Mouse (Mus musculus): ENCODE measurements around the gene Thsd4. TPM values are rescaled to one million over a fixed set of nuclear protein-coding genes. Genes with fewer than 3 reads are reported as not detected.

The Thsd4 gene
- polyA plus RNA-seq, 1 experiment from 2014 or later = 3.4 TPM

DNA sequence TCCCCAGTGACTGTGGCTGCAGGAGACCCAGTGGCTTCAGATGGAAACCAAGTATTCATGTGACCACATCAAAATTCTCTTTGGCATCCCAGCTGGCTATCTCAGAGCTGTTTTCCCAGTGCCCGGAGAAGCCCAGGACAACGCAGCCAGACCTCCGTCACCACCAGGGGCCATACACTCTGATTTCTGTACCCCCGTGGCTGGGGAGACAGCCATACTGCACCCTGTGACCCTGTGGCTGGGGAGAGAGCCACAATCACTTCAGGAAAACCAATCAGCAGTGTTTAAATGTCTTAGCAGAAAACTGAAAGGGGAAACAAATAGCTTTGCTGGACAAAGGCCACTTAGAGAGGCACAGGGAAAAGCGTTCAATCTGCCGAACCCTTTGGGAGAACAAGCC, 208.2 kb downstream of the Thsd4 start:
- no peak overlapping the region for H3K4me3 ChIP-seq (ENCODE audit: low read depth, low read length)
- TF ChIP-seq CTCF (IDR thresholded peaks at IDR 0.05) (no peak), EP300 (IDR thresholded peaks at IDR 0.05) (no peak)
- 54% methylated on average over 6 of the region's 6 CpGs for WGBS
- DNase-seq (ENCODE audit: low spot score) (no peak), ATAC-seq (no peak)
- no peak overlapping the region for H3K4me2 ChIP-seq (replicated peaks; ENCODE audit: low read depth, low read length)
- no peaks in the 10 kb centered on the region for H3K36me3 ChIP-seq (ENCODE audit: insufficient read depth, low read length)
- no peaks in the 10 kb centered on the region for H3K9me3 ChIP-seq (ENCODE audit: low read length)
- H3K27ac ChIP-seq (ENCODE audit: low read length) = no peak overlapping the region
- H3K27me3 ChIP-seq (replicated peaks; ENCODE audit: insufficient read depth, low read length) = no peaks in the 10 kb centered on the region
- H3K4me1 ChIP-seq (ENCODE audit: insufficient read depth, low read depth, low read length) = no peaks in the 10 kb centered on the region
- H3K9ac ChIP-seq (replicated peaks; ENCODE audit: low read depth) = no peak overlapping the region

DNA sequence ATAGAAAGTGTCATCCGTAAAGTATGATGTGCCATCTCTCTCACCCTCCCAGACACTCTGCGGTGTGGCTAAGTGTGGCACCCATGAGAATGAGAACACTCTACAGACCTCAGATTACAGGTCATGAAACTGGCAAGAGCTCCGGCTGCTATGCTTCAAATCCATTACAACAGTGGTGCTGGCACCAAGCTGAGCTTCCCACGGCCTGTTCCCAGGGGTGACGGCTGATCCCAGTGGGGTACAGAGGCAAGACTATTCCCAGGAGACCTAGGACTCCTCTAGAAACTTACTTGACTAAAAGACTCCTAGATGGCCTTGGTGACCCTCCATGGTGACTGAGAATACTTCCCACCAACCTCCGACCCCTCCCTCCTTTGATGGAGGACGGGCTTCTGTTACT, 209.2 kb downstream of the Thsd4 start:
- WGBS = 79% methylated on average over 7 of the region's 7 CpGs
- Histone ChIP-seq H3K36me3 (ENCODE audit: insufficient read depth, low read length) (no peaks in the 10 kb centered on the region), H3K9ac (replicated peaks; ENCODE audit: low read depth) (no peak overlapping the region), H3K27ac (ENCODE audit: low read length) (no peak overlapping the region), H3K4me2 (replicated peaks; ENCODE audit: low read depth, low read length) (no peak overlapping the region), H3K27me3 (replicated peaks; ENCODE audit: insufficient read depth, low read length) (no peaks in the 10 kb centered on the region), H3K9me3 (ENCODE audit: low read length) (no peaks in the 10 kb centered on the region), H3K4me1 (ENCODE audit: insufficient read depth, low read depth, low read length) (no peaks in the 10 kb centered on the region), H3K4me3 (ENCODE audit: low read depth, low read length) (no peak overlapping the region)
- ATAC-seq (no peak; the same call in 1 of the 2 replicates), DNase-seq (ENCODE audit: low spot score) (no peak)
- TF ChIP-seq CTCF (IDR thresholded peaks at IDR 0.05) = no peak
- no peak for TF ChIP-seq EP300 (IDR thresholded peaks at IDR 0.05)

DNA sequence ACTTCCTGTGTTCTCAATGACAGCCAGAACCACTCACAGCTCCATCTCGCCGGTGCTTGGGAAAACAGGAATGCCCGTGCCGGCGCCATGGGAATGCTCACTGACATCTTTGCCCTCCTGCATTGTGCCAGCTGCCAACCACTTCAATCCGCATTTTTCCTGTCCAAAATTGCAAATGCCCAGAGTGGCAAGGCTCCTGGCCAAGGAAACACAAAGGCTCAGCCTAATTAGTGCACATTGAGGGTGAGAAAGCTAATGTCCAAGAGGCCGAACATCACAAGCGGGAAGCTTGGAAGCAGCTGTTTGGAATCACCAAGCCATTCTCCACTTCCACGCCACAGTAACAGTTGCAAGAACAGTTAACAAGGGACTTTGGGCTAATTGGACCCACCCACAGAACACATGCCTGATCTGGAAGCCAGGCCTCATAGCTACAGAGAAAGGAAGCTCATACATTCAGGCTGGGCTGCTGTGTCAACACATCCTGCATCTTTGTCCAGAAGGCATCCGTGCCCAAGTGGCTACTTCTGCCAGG, 210.2 kb downstream of the Thsd4 start:
- 61% methylated on average over 10 of the region's 10 CpGs for WGBS
- Histone ChIP-seq H3K36me3 (ENCODE audit: insufficient read depth, low read length) (no peaks in the 10 kb centered on the region), H3K4me1 (ENCODE audit: insufficient read depth, low read depth, low read length) (no peaks in the 10 kb centered on the region), H3K9ac (replicated peaks; ENCODE audit: low read depth) (no peak overlapping the region), H3K9me3 (ENCODE audit: low read length) (no peaks in the 10 kb centered on the region), H3K27ac (ENCODE audit: low read length) (no peak overlapping the region), H3K4me3 (ENCODE audit: low read depth, low read length) (no peak overlapping the region), H3K27me3 (replicated peaks; ENCODE audit: insufficient read depth, low read length) (no peaks in the 10 kb centered on the region), H3K4me2 (replicated peaks; ENCODE audit: low read depth, low read length) (no peak overlapping the region)
- TF ChIP-seq CTCF (IDR thresholded peaks at IDR 0.05) (no peak), EP300 (IDR thresholded peaks at IDR 0.05) (no peak)
- DNase-seq (ENCODE audit: low spot score) (no peak), ATAC-seq (no peak)

DNA sequence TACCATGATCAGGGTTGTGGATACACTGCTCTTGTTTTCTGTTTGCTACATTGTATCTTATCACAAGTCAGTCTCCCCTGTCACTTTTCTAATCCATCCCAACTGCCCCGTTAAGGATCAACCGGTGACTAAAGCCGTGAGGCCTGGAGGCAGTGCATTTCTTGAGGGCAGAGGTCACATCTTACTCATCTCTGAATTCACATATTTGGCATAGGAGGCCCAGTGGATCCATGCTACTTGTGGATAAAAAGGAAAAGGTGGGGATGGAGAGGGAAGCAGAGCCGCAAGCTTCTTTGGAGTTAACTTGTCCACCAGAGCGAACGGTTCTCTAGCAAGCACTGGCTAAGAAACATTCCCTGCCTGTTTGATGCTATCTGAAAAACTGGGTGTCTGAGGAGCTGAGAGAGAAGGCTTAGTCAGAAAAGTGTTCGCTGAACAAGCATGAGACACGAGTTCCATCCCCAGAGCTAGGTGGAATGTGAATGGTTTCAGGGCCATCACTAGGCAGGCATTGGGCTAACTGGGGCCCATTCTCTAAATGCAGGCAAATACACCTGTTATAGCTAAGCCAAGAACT, 211.0 kb downstream of the Thsd4 start:
- Histone ChIP-seq H3K36me3 (ENCODE audit: insufficient read depth, low read length) (no peaks in the 10 kb centered on the region), H3K4me2 (replicated peaks; ENCODE audit: low read depth, low read length) (no peak overlapping the region), H3K9me3 (ENCODE audit: low read length) (no peaks in the 10 kb centered on the region), H3K4me3 (ENCODE audit: low read depth, low read length) (no peak overlapping the region), H3K9ac (replicated peaks; ENCODE audit: low read depth) (no peak overlapping the region), H3K27ac (ENCODE audit: low read length) (no peak overlapping the region), H3K27me3 (replicated peaks; ENCODE audit: insufficient read depth, low read length) (no peaks in the 10 kb centered on the region), H3K4me1 (ENCODE audit: insufficient read depth, low read depth, low read length) (no peaks in the 10 kb centered on the region)
- ATAC-seq (no peak), DNase-seq (ENCODE audit: low spot score) (no peak)
- WGBS = 74% methylated on average over 8 of the region's 8 CpGs
- TF ChIP-seq EP300 (IDR thresholded peaks at IDR 0.05) (no peak), CTCF (IDR thresholded peaks at IDR 0.05) (no peak)

DNA sequence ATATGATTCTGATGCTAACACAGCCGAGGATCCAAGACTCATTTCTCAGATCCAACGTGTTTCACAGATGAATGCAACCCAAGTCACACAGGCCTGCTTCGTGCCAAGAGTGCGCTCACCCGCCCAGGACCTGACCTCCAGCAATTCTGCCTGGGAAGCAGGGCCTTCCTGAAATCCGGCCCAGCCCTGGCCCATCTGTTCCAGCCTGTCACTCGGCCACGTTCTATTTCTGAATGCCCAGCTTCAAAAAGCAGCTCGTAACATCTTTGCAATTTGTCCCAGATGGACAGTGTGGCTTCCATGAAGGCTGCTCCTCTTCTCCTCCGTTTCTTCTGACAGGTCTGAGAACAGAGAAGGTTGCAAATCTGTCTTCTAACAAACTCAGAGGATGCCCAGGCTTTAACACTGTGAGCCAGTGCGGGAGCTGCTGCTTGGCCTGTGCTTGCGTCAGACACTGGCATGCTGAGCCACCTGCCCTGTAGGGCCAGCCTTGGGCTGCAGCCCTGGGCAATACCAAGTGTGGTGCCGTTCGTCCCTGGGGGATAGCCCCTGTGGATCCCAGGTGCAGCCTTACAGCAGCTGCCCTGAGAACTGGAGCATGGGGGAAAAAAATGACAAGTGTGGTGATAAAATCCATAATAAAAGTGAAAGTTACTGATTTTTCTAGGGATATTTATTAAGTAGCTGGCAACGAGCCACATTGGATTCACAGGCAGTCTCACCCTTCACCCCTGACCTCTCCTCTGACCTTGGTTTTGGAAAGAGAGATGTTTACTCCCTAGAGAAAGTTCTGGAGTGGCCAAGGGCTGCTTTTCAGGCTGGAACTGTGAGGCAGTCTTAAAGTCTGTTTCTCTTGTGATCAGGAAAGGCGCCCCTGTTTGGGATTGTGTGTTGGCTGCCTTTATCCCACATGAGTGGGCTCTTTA, 211.8 kb downstream of the Thsd4 start:
- Histone ChIP-seq H3K27ac (ENCODE audit: low read length) (no peak overlapping the region), H3K9me3 (ENCODE audit: low read length) (no peaks in the 10 kb centered on the region), H3K36me3 (ENCODE audit: insufficient read depth, low read length) (no peaks in the 10 kb centered on the region), H3K9ac (replicated peaks; ENCODE audit: low read depth) (no peak overlapping the region), H3K27me3 (replicated peaks; ENCODE audit: insufficient read depth, low read length) (no peaks in the 10 kb centered on the region), H3K4me3 (ENCODE audit: low read depth, low read length) (no peak overlapping the region), H3K4me2 (replicated peaks; ENCODE audit: low read depth, low read length) (no peak overlapping the region), H3K4me1 (ENCODE audit: insufficient read depth, low read depth, low read length) (no peaks in the 10 kb centered on the region)
- DNase-seq (ENCODE audit: low spot score) (no peak), ATAC-seq (peak; percentile 41; the same call in 1 of the 2 replicates)
- 60% methylated on average over 16 of the region's 16 CpGs for WGBS
- TF ChIP-seq CTCF (IDR thresholded peaks at IDR 0.05) = no peak
- no peak for TF ChIP-seq EP300 (IDR thresholded peaks at IDR 0.05)

DNA sequence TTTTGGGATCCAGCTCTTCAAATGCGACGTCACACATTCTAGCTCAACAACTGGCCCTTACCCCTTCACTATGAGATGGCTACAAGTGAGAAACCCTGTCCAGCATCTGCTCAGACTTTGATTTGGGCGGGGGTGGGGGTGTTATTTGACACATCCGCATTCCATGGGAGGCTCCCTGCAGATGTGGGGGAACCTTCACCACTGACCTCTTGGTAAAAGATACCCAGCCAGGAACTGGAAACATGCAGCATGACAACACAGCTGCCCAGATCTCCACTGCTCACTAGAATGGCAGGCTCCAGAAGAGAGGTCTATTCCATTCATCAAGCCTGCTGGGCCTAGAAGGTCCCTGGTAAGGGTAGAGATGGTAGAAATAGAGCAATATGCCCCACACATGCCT, 213.7 kb downstream of the Thsd4 start:
- Histone ChIP-seq H3K36me3 (ENCODE audit: insufficient read depth, low read length) (no peaks in the 10 kb centered on the region), H3K4me3 (ENCODE audit: low read depth, low read length) (no peak overlapping the region), H3K4me1 (ENCODE audit: insufficient read depth, low read depth, low read length) (no peaks in the 10 kb centered on the region), H3K27ac (ENCODE audit: low read length) (no peak overlapping the region), H3K9me3 (ENCODE audit: low read length) (no peaks in the 10 kb centered on the region), H3K9ac (replicated peaks; ENCODE audit: low read depth) (no peak overlapping the region), H3K27me3 (replicated peaks; ENCODE audit: insufficient read depth, low read length) (no peaks in the 10 kb centered on the region), H3K4me2 (replicated peaks; ENCODE audit: low read depth, low read length) (no peak overlapping the region)
- TF ChIP-seq CTCF (IDR thresholded peaks at IDR 0.05) = no peak
- no peak for TF ChIP-seq EP300 (IDR thresholded peaks at IDR 0.05)
- DNase-seq (ENCODE audit: low spot score) (no peak), ATAC-seq (no peak)
- 56% methylated on average over 4 of the region's 4 CpGs for WGBS
